Mouse (Mus musculus) lung, embryonic 16.5 days (tissue): Measurements from ENCODE around the gene Hamp. TPM values are rescaled to one million over a fixed set of nuclear protein-coding genes. Genes with fewer than 3 reads are reported as not detected.

Source experiments
- ATAC-seq: fragments of 200-750 bp; cut with Nextera tagmentation; 2 replicates; pipeline ENCODE4 v1.8.0; 2017; ENCODE audit warnings: low read depth, mild to moderate bottlenecking, moderate library complexity
- H3K27ac ChIP-seq: fragments of 300-500 bp; sonication (generic); 2 replicates; pipeline ENCODE4 v1.5.1; 2014; ENCODE audit warnings: mild to moderate bottlenecking, control low read depth, low read length
- H3K27me3 ChIP-seq: fragments of 300-500 bp; sonication (generic); 2 replicates; pipeline ENCODE4 v1.6.1; 2014; ENCODE audit warnings: low read depth, low read length, mixed read lengths; ENCODE audit not compliant: control insufficient read depth, insufficient read depth
- H3K36me3 ChIP-seq: fragments of 300-500 bp; sonication (generic); 2 replicates; pipeline ENCODE4 v1.6.1; 2014; ENCODE audit warnings: low read length; ENCODE audit not compliant: control insufficient read depth, insufficient read depth
- H3K4me1 ChIP-seq: fragments of 300-500 bp; sonication (generic); replicated peaks from 2 replicates; pipeline ENCODE4 v1.6.1; 2014; ENCODE audit warnings: low read length, mixed read lengths; ENCODE audit not compliant: control insufficient read depth, insufficient read depth
- H3K4me2 ChIP-seq: fragments of 300-500 bp; sonication (generic); 2 replicates; pipeline ENCODE4 v1.6.1; 2014; ENCODE audit warnings: low read depth, low read length, control low read depth
- H3K4me3 ChIP-seq: fragments of 300-500 bp; sonication (generic); 2 replicates; pipeline ENCODE4 v1.5.1; 2014; ENCODE audit warnings: mild to moderate bottlenecking, low read length, control low read depth
- H3K9ac ChIP-seq: fragments of 300-500 bp; sonication (generic); 2 replicates; pipeline ENCODE4 v1.6.1; 2014; ENCODE audit warnings: low read length, control low read depth
- H3K9me3 ChIP-seq: fragments of 300-500 bp; sonication (generic); 2 replicates; pipeline ENCODE4 v1.6.1; 2016; ENCODE audit warnings: low read length; ENCODE audit not compliant: control insufficient read depth
- WGBS: fragments of 180-500 bp; shearing (Covaris S2); extraction: QIAGEN DNeasy Blood & Tissue Kit; methylation state at CpG from one replicate; pipeline ENCODE4 v1.1.7; 2014; 5-methylcytosine and 5-hydroxymethylcytosine counted together
- polyA plus RNA-seq: library from polyadenylated mRNA; unstranded; fragments of >200 nt; fragmentation: Nextera tagmentation; extraction: Ambion mirVana; gene quantifications from 2 replicates; pipeline ENCODE4 v1.2.1, GENCODE M21; 2015

The Hamp gene
- polyA plus RNA-seq, 1 experiment from 2014 or later, result not detected

- H3K9me3 ChIP-seq, result no peaks in the 10 kb centered on the region
- H3K36me3 ChIP-seq, result no peaks in the 10 kb centered on the region
- peaks cover 3% of the 10 kb centered on the region; the same call in 1 of the 2 replicates for H3K27me3 ChIP-seq
- 32% methylated on average over 4 of the region's 4 CpGs for WGBS
- ATAC-seq, result no peak
- peaks cover 6% of the 10 kb centered on the region; the same call in 1 of the 2 replicates for H3K4me1 ChIP-seq
- no peak overlapping the region for H3K9ac ChIP-seq
- no peak overlapping the region for H3K27ac ChIP-seq
- no peak overlapping the region for H3K4me2 ChIP-seq
- no peak overlapping the region for H3K4me3 ChIP-seq
These were observed 39.8 kb downstream of the Hamp start for GRCm38 (mm10) chr7:30904042-30904441.

DNA sequence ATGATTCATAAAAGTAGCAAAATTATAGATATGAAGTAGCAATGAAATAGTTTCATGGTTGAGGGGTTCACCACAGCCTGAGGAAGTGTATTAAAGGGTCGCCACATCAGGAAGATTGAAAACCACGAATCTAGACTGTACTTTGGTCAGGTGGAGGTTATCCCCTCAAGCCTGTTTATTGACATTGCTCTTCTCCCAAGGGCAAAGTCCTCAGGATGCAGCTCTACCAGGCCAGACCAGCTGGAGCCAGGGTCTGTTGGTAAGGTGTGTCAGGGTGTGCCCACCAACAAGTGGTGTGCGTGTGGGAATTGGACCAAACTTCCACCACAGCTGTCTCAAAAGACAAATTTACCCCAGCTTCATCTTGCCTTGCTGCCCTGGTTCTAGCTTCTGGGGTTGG is 48.6 kb downstream of the Hamp start:
- WGBS, result 72% methylated on average over 3 of the region's 3 CpGs
- no peaks in the 10 kb centered on the region for H3K27me3 ChIP-seq
- peaks cover 7% of the 10 kb centered on the region; the same call in 1 of the 2 replicates for H3K4me1 ChIP-seq
- H3K4me2 ChIP-seq, result no peak overlapping the region
- no peak overlapping the region for H3K27ac ChIP-seq
- H3K36me3 ChIP-seq, result no peaks in the 10 kb centered on the region
- no peaks in the 10 kb centered on the region for H3K9me3 ChIP-seq
- H3K4me3 ChIP-seq, result no peak overlapping the region
- ATAC-seq, result no peak
- no peak overlapping the region for H3K9ac ChIP-seq

- Histone ChIP-seq H3K4me3 (no peak overlapping the region), H3K4me2 (no peak overlapping the region), H3K27me3 (no peaks in the 10 kb centered on the region), H3K4me1 (peaks cover 4% of the 10 kb centered on the region; the same call in 1 of the 2 replicates), H3K27ac (peak overlapping the region; percentile 61), H3K36me3 (no peaks in the 10 kb centered on the region), H3K9ac (0 out of 2 replicates have a peak overlapping the region, but pooled peaks have one; percentile 5), H3K9me3 (no peaks in the 10 kb centered on the region)
- 41% methylated on average over 3 of the region's 3 CpGs for WGBS
- ATAC-seq, result peak; percentile 71; the same call in 1 of the 2 replicates
These were observed 51.3 kb downstream of the Hamp start for GRCm38 (mm10) chr7:30892515-30892914.

Other genes with a start within 250 kb of the Hamp start
- 0.75 and 1.4 TPM in 2 replicates for gene 2200002J24Rik, start 245.1 kb downstream of the Hamp start, polyA plus RNA-seq
- 0.10 and 0.26 TPM in 2 replicates for gene Atp4a, start 231.8 kb downstream of the Hamp start, polyA plus RNA-seq
- gene Tmem147, start 214.5 kb downstream of the Hamp start, polyA plus RNA-seq, result 148 and 160 TPM in 2 replicates
- 0.45 and 0.58 TPM in 2 replicates for gene Gapdhs, start 200.4 kb downstream of the Hamp start, polyA plus RNA-seq
- 1.5 and 2.6 TPM in 2 replicates for gene Sbsn, start 192.6 kb downstream of the Hamp start, polyA plus RNA-seq
- 12.6 and 21.0 TPM in 2 replicates for gene Dmkn, start 180.3 kb downstream of the Hamp start, polyA plus RNA-seq
- 3.7 and 18.1 TPM in 2 replicates for gene Krtdap, start 156.1 kb downstream of the Hamp start, polyA plus RNA-seq
- gene Ffar2, start 120.3 kb downstream of the Hamp start, polyA plus RNA-seq, result 0.35 and 0.67 TPM in 2 replicates
- not detected in 2 replicates for gene Ffar3, start 87.9 kb downstream of the Hamp start, polyA plus RNA-seq
- not detected in 2 replicates for gene Ffar1, start 82.5 kb downstream of the Hamp start, polyA plus RNA-seq
- 0.15 and 0.16 TPM in 2 replicates for gene Cd22, start 63.7 kb downstream of the Hamp start, polyA plus RNA-seq
- 0.23 and 0.28 TPM in 2 replicates for gene Mag, start 29.2 kb downstream of the Hamp start, polyA plus RNA-seq
- gene Hamp2, start 19.4 kb downstream of the Hamp start, polyA plus RNA-seq, result not detected in 2 replicates
- 20.5 and 22.3 TPM in 2 replicates for gene Usf2, start 12.8 kb upstream of the Hamp start, polyA plus RNA-seq
- gene Lsr, start 29.4 kb upstream of the Hamp start, polyA plus RNA-seq, result 85.0 and 88.3 TPM in 2 replicates
- 6.5 and 7.5 TPM in 2 replicates for gene Fam187b, start 29.8 kb upstream of the Hamp start, polyA plus RNA-seq
- 62.1 and 66.0 TPM in 2 replicates for gene Fxyd5, start 98.4 kb upstream of the Hamp start, polyA plus RNA-seq
- gene Fxyd7, start 107.4 kb upstream of the Hamp start, polyA plus RNA-seq, result 4.9 and 5.6 TPM in 2 replicates
- 105 and 119 TPM in 2 replicates for gene Fxyd1, start 113.2 kb upstream of the Hamp start, polyA plus RNA-seq
- gene Lgi4, start 115.3 kb upstream of the Hamp start, polyA plus RNA-seq, result 0.14 and 0.38 TPM in 2 replicates
- gene Fxyd3, start 132.7 kb upstream of the Hamp start, polyA plus RNA-seq, result 76.9 and 84.8 TPM in 2 replicates
- 17.4 and 23.2 TPM in 2 replicates for gene Hpn, start 171.3 kb upstream of the Hamp start, polyA plus RNA-seq
- 0.64 and 0.89 TPM in 2 replicates for gene Scn1b, start 183.0 kb upstream of the Hamp start, polyA plus RNA-seq
- 68.1 and 72.2 TPM in 2 replicates for gene Gramd1a, start 211.9 kb upstream of the Hamp start, polyA plus RNA-seq